Mouse (Mus musculus): ENCODE measurements at regions not wholly inside any gene's neighbourhood (a gene's known extent, or its start where the extent isn't known, plus 50 kb on each side); places are given as distances from the start of the nearest gene placed in this dataset.

DNA sequence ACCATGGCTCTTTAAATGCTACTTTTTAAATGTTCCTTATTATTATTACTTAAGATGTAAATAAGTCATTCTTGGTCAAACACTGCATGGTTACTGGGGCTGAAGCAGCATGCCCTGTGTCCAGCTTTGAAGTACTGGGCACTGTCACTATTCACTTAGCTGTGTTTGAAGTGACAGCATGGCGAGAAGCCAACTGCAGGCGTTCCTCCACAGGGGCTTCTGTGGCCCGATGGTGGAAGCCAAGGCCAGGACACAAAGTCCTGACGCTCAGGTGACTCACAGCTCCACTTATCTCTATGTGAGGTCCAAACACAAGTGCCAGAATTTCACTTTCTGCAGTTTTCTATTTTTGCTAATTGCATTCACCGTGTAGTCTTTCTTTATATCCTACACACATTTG is 65.3 kb downstream of the Cdca7 start:
- WGBS: 86% methylated on average over 5 of the region's 5 CpGs
- ATAC-seq (ENCODE audit: insufficient number of reproducible peaks, low FRiP score, low TSS enrichment, low read depth): no peak
- no peaks in the 10 kb centered on the region for H3K4me1 ChIP-seq
- H3K4me3 ChIP-seq (replicated peaks): no peak overlapping the region
- H3K27me3 ChIP-seq: no peaks in the 10 kb centered on the region
- no peak overlapping the region for H3K4me2 ChIP-seq (replicated peaks)
- H3K9ac ChIP-seq: no peak overlapping the region
- H3K9me3 ChIP-seq (replicated peaks): no peaks in the 10 kb centered on the region
- H3K27ac ChIP-seq (replicated peaks): no peak overlapping the region
- no peaks in the 10 kb centered on the region for H3K36me3 ChIP-seq

DNA sequence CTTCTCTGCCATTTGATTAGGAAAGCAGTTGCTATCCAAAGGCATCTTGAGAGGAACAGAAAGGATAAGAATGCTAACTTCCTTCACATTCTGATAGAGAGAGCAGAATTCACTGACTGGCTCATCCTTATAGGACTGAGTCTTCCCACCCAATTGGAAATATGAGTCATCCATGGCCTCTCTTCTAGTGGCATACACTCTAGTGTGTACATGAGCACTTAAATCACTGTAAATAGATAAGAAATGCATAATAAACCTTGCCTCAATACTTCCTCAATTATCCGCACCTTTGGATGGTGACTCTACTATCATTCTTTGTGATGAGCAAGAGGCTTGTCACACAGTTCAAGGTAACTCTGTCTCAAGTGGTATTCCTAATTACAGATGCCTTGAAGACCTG is 69.5 kb downstream of the Cdca7 start:
- H3K4me1 ChIP-seq: no peaks in the 10 kb centered on the region

DNA sequence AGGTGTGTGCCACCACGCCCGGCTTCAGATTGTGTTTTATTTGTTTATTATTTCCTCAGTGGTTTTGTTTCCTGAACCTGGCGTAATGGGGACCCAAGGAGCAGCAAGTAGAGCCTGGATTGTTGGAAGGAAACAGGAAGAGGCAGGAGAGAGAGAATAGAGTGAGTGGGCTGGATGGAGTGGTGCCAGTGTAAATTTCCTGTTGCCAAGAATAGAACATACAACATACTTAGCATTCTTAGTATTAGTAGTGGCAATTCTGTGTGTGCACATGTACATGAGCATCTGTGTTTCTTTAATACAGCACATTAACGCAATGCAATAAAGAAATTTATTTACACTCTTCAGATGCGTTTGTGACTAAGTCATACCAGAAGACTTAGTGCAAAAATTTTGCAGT is 70.5 kb downstream of the Cdca7 start:
- Histone ChIP-seq H3K9ac (no peak overlapping the region), H3K4me3 (replicated peaks) (no peak overlapping the region), H3K4me2 (replicated peaks) (no peak overlapping the region), H3K4me1 (no peaks in the 10 kb centered on the region), H3K36me3 (no peaks in the 10 kb centered on the region), H3K9me3 (replicated peaks) (no peaks in the 10 kb centered on the region), H3K27me3 (no peaks in the 10 kb centered on the region), H3K27ac (replicated peaks) (no peak overlapping the region)
- no peak for ATAC-seq (ENCODE audit: insufficient number of reproducible peaks, low FRiP score, low TSS enrichment, low read depth)
- 58% methylated on average over 5 of the region's 5 CpGs for WGBS

More for the DNA sequence above, 69.5 kb downstream of the Cdca7 start:
- Histone ChIP-seq H3K9ac (no peak overlapping the region), H3K4me2 (replicated peaks) (no peak overlapping the region), H3K9me3 (replicated peaks) (no peaks in the 10 kb centered on the region), H3K4me3 (replicated peaks) (no peak overlapping the region), H3K27ac (replicated peaks) (no peak overlapping the region), H3K36me3 (no peaks in the 10 kb centered on the region), H3K27me3 (no peaks in the 10 kb centered on the region)
- 91% methylated on average over 1 of the region's 1 CpGs for WGBS
- no peak for ATAC-seq (ENCODE audit: insufficient number of reproducible peaks, low FRiP score, low TSS enrichment, low read depth)

DNA sequence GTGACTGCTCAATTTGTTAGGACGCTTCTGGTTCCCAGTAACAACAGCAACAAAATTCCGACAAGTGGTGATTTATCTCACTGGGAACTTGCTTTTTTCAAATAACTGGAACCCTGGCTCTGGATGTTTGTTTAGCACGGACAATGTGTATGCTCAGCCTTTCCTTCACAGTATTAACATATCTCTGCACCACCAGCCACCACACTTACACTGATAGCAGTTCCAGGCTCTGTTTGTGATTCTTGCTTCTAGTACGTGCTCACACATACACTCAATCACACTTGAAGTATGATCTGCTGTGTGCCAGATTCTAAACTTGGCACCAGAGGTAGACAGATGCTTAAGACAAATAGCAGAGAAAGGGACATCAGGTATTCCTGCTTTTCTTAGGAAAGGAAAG is 71.0 kb downstream of the Cdca7 start:
- 70% methylated on average over 4 of the region's 4 CpGs for WGBS
- ATAC-seq (ENCODE audit: insufficient number of reproducible peaks, low FRiP score, low TSS enrichment, low read depth): no peak
- H3K4me2 ChIP-seq (replicated peaks): no peak overlapping the region

DNA sequence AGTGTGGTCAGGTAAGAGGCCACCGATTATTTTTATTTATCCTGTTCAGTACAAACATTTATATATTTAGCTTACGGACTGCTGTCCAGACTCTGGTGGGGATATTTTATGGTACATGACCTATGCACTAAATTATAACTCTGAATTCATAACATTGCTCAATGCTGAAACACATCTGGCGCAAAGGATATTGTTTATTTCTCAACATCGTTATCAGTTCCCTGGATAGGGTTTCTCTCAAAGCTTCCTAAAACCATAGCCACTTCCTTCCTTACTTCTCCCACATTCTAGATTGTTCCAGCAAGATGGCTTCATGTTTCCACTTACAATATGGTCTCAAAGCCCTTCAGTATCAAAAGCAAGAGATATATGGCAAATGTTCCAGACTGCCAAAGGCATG is 75.3 kb downstream of the Cdca7 start:
- no peak overlapping the region for H3K4me2 ChIP-seq (replicated peaks)
- 70% methylated on average over 4 of the region's 4 CpGs for WGBS
- H3K27me3 ChIP-seq: no peaks in the 10 kb centered on the region
- no peak overlapping the region for H3K27ac ChIP-seq (replicated peaks)
- no peak for ATAC-seq (ENCODE audit: insufficient number of reproducible peaks, low FRiP score, low TSS enrichment, low read depth)
- H3K9me3 ChIP-seq (replicated peaks): no peaks in the 10 kb centered on the region
- H3K36me3 ChIP-seq: no peaks in the 10 kb centered on the region
- H3K4me1 ChIP-seq: no peaks in the 10 kb centered on the region
- H3K9ac ChIP-seq: no peak overlapping the region
- no peak overlapping the region for H3K4me3 ChIP-seq (replicated peaks)

More for the DNA sequence above, 71.0 kb downstream of the Cdca7 start:
- H3K9me3 ChIP-seq (replicated peaks): no peaks in the 10 kb centered on the region
- no peaks in the 10 kb centered on the region for H3K4me1 ChIP-seq
- no peak overlapping the region for H3K27ac ChIP-seq (replicated peaks)
- H3K27me3 ChIP-seq: no peaks in the 10 kb centered on the region
- no peak overlapping the region for H3K4me3 ChIP-seq (replicated peaks)
- H3K36me3 ChIP-seq: no peaks in the 10 kb centered on the region
- H3K9ac ChIP-seq: no peak overlapping the region

DNA sequence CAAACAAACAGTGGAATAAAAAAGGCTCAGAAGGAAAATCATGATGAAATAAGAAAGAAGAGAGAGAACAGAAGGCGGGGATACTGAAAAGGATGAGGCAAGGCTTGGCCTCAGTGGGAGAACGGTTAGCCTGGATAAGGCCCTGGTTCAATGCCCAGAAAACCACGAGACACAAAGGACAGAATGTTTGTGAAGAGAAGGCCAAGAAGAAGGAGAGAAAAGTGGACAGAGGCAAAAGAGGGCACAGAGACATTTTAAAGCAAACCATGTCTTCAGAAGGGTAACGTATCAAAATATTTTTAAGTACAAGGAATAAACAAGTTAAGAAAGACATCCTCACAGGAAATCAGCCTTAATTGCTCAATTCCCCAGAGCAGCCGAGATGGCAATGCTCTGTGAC is 78.6 kb downstream of the Cdca7 start:
- Histone ChIP-seq H3K9ac (no peak overlapping the region), H3K27ac (replicated peaks) (no peak overlapping the region), H3K4me3 (replicated peaks) (no peak overlapping the region), H3K4me1 (peaks cover 15% of the 10 kb centered on the region), H3K9me3 (replicated peaks) (no peaks in the 10 kb centered on the region), H3K27me3 (no peaks in the 10 kb centered on the region), H3K36me3 (no peaks in the 10 kb centered on the region), H3K4me2 (replicated peaks) (no peak overlapping the region)
- ATAC-seq (ENCODE audit: insufficient number of reproducible peaks, low FRiP score, low TSS enrichment, low read depth): no peak
- WGBS: 70% methylated on average over 5 of the region's 5 CpGs

DNA sequence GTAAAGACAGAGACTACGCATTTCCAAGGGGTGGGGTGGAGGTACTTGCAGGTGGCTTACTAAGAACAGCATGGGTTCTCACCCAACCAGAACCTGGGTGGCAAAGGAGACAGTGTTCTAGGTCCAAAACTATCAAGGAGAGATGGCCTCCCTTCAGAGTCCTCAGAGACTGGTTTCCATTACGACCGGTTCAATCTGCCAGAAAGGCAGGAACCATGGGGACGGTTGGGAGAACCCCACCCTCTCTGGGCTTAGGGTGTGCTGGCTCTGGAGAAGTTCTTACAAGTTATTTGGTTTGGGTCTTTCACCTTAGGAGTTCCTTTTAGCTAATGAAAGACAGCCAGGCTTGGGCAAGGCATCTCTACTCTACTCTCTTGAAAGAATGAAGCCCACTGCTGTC is 79.2 kb downstream of the Cdca7 start:
- no peak for ATAC-seq (ENCODE audit: insufficient number of reproducible peaks, low FRiP score, low TSS enrichment, low read depth)
- Histone ChIP-seq H3K4me1 (peaks cover 15% of the 10 kb centered on the region), H3K4me3 (replicated peaks) (no peak overlapping the region), H3K9ac (no peak overlapping the region), H3K36me3 (no peaks in the 10 kb centered on the region), H3K9me3 (replicated peaks) (no peaks in the 10 kb centered on the region), H3K27ac (replicated peaks) (no peak overlapping the region), H3K4me2 (replicated peaks) (no peak overlapping the region), H3K27me3 (no peaks in the 10 kb centered on the region)
- 80% methylated on average over 4 of the region's 4 CpGs for WGBS

DNA sequence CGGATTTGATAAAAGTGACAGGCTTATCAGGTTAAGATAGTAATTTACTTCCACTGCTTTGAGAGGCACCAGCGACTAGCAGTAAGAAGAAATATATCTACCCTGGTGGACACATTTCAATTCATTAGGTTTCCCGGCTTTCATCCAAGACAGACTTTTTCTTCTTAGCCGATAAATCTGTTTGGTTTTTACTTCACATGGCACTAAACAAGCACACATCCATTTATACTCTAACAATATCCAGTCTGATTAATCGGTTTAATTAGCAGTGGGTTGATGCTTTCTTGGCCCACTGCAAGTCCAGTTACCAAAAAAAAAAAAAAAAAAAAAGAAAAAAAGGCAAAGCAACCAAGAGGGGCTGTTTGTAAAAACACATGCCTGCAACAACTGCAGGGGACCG is 79.6 kb downstream of the Cdca7 start:
- Histone ChIP-seq H3K4me1 (peaks cover 15% of the 10 kb centered on the region), H3K9me3 (replicated peaks) (no peaks in the 10 kb centered on the region), H3K4me2 (replicated peaks) (no peak overlapping the region), H3K4me3 (replicated peaks) (no peak overlapping the region), H3K36me3 (no peaks in the 10 kb centered on the region), H3K27ac (replicated peaks) (no peak overlapping the region), H3K27me3 (no peaks in the 10 kb centered on the region), H3K9ac (no peak overlapping the region)
- no peak for ATAC-seq (ENCODE audit: insufficient number of reproducible peaks, low FRiP score, low TSS enrichment, low read depth)
- WGBS: 66% methylated on average over 6 of the region's 6 CpGs

DNA sequence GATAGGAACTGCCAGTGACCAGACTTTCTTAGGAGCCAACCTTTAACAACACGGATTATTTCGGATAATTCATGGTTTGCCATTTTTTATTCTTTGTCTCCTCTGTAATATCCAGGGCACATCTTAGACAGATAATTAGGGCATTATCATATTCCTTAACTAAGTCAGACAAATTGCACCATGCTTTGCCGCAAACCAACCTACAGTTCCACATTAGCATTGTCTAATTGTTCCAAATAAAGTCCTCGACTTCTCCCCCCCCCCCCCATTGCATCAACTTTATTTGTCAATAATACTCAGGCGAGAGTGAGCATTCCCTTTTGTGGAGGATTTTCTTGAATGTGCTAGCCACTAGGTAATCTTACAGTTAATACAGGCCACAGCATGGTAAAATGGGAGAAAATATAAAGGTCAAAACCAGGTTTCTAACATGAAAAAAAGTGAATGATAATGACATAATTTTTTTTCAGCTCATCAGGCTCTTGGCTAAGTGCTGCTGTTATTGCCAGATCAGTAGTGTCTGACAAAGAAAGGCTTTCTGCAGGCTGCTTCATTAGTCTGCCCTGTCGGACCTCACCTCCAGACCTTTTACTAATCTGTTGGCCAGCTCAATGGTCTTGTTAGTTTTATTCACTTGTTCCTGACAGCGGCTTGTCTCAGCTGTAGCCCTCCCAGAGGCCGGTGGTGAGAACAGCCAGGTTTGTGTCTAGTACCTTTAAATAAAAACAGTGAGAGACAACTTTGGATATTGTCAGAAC is 80.3 kb downstream of the Cdca7 start:
- Histone ChIP-seq H3K27ac (replicated peaks) (no peak overlapping the region), H3K4me1 (peaks cover 15% of the 10 kb centered on the region)
- WGBS: 72% methylated on average over 8 of the region's 8 CpGs

DNA sequence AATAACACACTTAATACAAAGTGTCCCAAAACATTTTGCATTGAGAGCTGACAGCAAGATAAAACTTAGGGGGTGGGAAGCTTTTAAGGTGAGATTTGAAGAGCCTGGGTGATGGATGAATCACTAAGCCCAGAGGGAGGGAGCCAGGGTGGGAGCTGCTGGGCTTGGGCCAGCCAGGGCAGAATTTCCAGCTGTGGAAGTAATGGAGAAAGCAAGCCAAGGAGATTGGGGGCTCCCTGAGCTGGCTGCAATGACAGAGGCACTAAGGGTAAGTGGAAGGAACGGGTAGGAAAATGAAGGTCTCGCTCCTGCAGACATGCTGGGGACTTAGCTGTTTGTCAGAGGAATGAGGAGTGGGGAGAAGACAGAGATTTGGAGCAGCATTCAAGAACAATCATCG is 81.2 kb downstream of the Cdca7 start:
- H3K27ac ChIP-seq (replicated peaks): peak overlapping the region; percentile 87
- WGBS: 13% methylated on average over 3 of the region's 3 CpGs
- ATAC-seq (ENCODE audit: insufficient number of reproducible peaks, low FRiP score, low TSS enrichment, low read depth): peak; percentile 34; the same call in 1 of the 2 replicates
- peaks cover 15% of the 10 kb centered on the region for H3K4me1 ChIP-seq
- H3K27me3 ChIP-seq: no peaks in the 10 kb centered on the region
- peak overlapping the region; percentile 28; the same call in 1 of the 2 replicates for H3K4me2 ChIP-seq (replicated peaks)
- no peaks in the 10 kb centered on the region for H3K9me3 ChIP-seq (replicated peaks)
- H3K36me3 ChIP-seq: no peaks in the 10 kb centered on the region
- H3K9ac ChIP-seq: no peak overlapping the region
- H3K4me3 ChIP-seq (replicated peaks): no peak overlapping the region

More for the DNA sequence above, 80.3 kb downstream of the Cdca7 start:
- no peaks in the 10 kb centered on the region for H3K36me3 ChIP-seq
- no peak for ATAC-seq (ENCODE audit: insufficient number of reproducible peaks, low FRiP score, low TSS enrichment, low read depth)
- no peak overlapping the region for H3K9ac ChIP-seq
- H3K27me3 ChIP-seq: no peaks in the 10 kb centered on the region
- no peak overlapping the region for H3K4me3 ChIP-seq (replicated peaks)
- no peaks in the 10 kb centered on the region for H3K9me3 ChIP-seq (replicated peaks)
- H3K4me2 ChIP-seq (replicated peaks): no peak overlapping the region

DNA sequence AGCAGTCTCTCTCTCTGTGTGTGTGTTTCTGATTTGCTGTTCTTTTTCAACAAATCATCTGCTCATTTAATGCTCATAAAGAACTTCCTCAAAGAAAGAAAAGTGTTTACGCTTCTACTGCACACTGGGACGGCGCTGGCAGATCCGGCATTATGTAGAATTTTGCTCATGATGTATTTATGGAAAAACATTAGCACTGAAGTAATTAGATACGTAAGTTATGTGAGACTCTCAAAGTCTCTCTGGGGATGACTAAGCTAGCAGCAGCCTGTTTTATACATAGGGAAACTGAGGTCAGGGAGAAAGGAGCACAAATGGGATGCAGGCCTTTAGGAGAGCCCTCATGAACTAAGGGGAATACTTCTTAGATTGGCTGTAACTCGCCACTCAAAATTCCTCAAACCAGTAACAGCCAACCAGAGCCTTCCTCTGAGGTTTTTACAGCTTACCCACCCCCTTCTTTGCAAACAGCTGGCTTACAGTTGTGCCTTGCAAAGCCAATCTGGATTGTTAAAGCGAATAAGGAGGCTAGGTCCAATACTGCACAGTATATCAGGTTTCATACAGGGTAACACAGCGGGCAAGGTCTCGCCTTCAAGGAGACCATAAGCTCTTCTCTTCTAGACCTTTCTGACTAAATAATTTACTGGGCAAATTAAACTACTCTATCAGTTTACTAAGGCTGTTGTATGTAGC is 81.8 kb downstream of the Cdca7 start:
- Histone ChIP-seq H3K9ac (no peak overlapping the region), H3K4me1 (peaks cover 15% of the 10 kb centered on the region), H3K4me3 (replicated peaks) (no peak overlapping the region), H3K36me3 (no peaks in the 10 kb centered on the region), H3K4me2 (replicated peaks) (0 out of 2 replicates have a peak overlapping the region, but pooled peaks have one; percentile 28), H3K27me3 (no peaks in the 10 kb centered on the region), H3K27ac (replicated peaks) (peak overlapping the region; percentile 87), H3K9me3 (replicated peaks) (no peaks in the 10 kb centered on the region)
- 22% methylated on average over 9 of the region's 9 CpGs for WGBS
- ATAC-seq (ENCODE audit: insufficient number of reproducible peaks, low FRiP score, low TSS enrichment, low read depth): peak; percentile 75
